Mouse (Mus musculus) lung, embryonic 14.5 days (tissue): Measurements from ENCODE around the gene Cep250. TPM values are rescaled to one million over a fixed set of nuclear protein-coding genes. Genes with fewer than 3 reads are reported as not detected.
A peak's percentile ranks its signal among the peaks of the same experiment; 100 is the strongest.
"Not testable (repeated sequence)": the region's sequence is repeated elsewhere in the genome, so short reads cannot be mapped to it uniquely, and the experiment has no call there.

Source experiments
- ATAC-seq: fragments of 200-750 bp; cut with Nextera tagmentation; 2 replicates; pipeline ENCODE4 v1.8.0; 2017; ENCODE audit warnings: mild to moderate bottlenecking, moderate TSS enrichment, moderate library complexity; ENCODE audit not compliant: insufficient read depth
- DNase-seq: peaks from one replicate; pipeline ENCODE4 v3.0.0-alpha.2; 2015
- H3K27ac ChIP-seq: fragments of 300-500 bp; sonication (generic); 2 replicates; pipeline ENCODE4 v1.5.1; 2014; ENCODE audit warnings: low read depth, mild to moderate bottlenecking, moderate library complexity
- H3K27me3 ChIP-seq: fragments of 300-500 bp; sonication (generic); 2 replicates; pipeline ENCODE4 v1.6.1; 2014; ENCODE audit warnings: low read length, control low read depth; ENCODE audit not compliant: insufficient read depth
- H3K36me3 ChIP-seq: fragments of 300-500 bp; sonication (generic); 2 replicates; pipeline ENCODE4 v1.6.1; 2014; ENCODE audit warnings: control low read depth; ENCODE audit not compliant: insufficient read depth
- H3K4me1 ChIP-seq: fragments of 300-500 bp; sonication (generic); 2 replicates; pipeline ENCODE4 v1.6.1; 2014; ENCODE audit warnings: antibody characterized with exemption, control low read depth; ENCODE audit not compliant: insufficient read depth
- H3K4me2 ChIP-seq: fragments of 300-500 bp; sonication (generic); 2 replicates; pipeline ENCODE4 v1.6.1; 2014; ENCODE audit warnings: mild to moderate bottlenecking
- H3K4me3 ChIP-seq: fragments of 300-500 bp; sonication (generic); 2 replicates; pipeline ENCODE4 v1.5.1; 2014; ENCODE audit warnings: low read depth, low read length
- H3K9ac ChIP-seq: fragments of 300-500 bp; sonication (generic); 2 replicates; pipeline ENCODE4 v1.6.1; 2014
- H3K9me3 ChIP-seq: fragments of 300-500 bp; sonication (generic); 2 replicates; pipeline ENCODE4 v1.6.1; 2016; ENCODE audit warnings: low read depth, low read length, control low read depth
- CTCF ChIP-seq: IDR thresholded peaks from 2 replicates; pipeline ENCODE4 v1.5.1; 2016; ENCODE audit warnings: antibody characterized with exemption, low read depth
- WGBS: fragments of 180-500 bp; shearing (Covaris S2); extraction: QIAGEN DNeasy Blood & Tissue Kit; methylation state at CpG from one replicate; pipeline ENCODE4 v1.1.7; 2014; 5-methylcytosine and 5-hydroxymethylcytosine counted together
- polyA plus RNA-seq: library from polyadenylated mRNA; unstranded; fragments of >200 nt; fragmentation: Nextera tagmentation; extraction: Ambion mirVana; gene quantifications from 2 replicates; pipeline ENCODE4 v1.2.1, GENCODE M21; 2014

Gene Cep250
- polyA plus RNA-seq: 23.5 and 24.6 TPM in 2 replicates

DNA sequence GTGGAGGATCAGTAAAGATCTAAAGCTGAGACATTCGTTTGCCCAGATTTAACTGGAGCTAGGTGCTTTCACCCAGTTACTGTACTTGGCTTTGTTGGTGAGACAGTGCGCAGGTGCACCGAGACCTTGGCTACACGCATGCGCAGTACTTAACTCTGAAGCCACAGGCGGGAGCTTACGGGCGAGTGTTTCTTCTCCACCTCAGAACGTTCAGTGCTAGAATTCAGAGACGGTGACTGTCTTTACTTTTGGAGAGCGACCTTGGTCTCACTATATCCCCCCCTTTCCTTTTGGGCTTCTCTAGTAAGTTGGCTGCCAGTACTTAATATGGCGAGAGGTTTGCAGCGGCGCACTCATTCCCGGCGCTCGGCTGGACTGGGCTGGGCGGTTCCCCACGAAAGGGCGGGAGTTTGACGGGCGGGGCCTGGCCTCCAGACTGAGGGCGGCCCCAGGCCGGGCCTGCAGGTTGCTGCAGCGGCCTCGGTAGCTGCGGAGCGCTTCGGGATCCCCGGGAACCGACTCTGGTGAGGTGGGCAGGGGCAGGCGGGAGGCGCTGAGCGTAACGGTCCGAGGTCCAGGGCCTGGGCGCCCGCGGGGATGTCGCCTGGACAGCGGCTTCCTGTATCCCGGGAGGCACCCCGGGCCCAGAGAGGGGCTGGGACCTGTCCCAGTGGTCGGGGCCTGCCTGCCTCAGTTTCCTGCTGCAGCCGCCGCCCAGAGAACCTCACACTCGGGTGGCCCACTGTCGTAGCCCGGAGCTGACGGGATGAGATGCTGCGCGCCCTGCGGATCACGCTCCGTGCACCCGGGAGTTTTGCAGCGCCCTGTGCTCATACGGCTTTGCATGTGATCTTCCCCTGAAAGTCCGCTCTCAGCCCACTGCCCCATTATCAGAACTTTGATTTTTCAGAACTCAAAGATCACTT, at the start of gene Cep250:
Gene Cep250 (plus strand): TSS at position 325 of the 926 bp plus-strand sequence.
- DNase-seq (peak; percentile 95), ATAC-seq (peak; percentile 98)
- Histone ChIP-seq H3K36me3 (peaks cover 4% of the 10 kb centered on the region; the same call in 1 of the 2 replicates), H3K27ac (peak within 1 kb of the TSS; percentile 85), H3K9me3 (no peaks in the 10 kb centered on the region), H3K9ac (peak within 1 kb of the TSS; percentile 94), H3K4me2 (peak within 1 kb of the TSS; percentile 78), H3K4me3 (peak within 1 kb of the TSS; percentile 94), H3K27me3 (no peaks in the 10 kb centered on the region), H3K4me1 (0 out of 2 replicates have a peak, but pooled peaks cover 7% of the 10 kb centered on the region)
- WGBS: under 1% methylated on average over 59 of the region's 59 CpGs
- no peak for TF ChIP-seq CTCF

GRCm38 (mm10) chr2:155914684-155915083, 41.6 kb upstream of the Cep250 start:
- H3K36me3 ChIP-seq: peaks cover 44% of the 10 kb centered on the region
- no peak for TF ChIP-seq CTCF

DNA sequence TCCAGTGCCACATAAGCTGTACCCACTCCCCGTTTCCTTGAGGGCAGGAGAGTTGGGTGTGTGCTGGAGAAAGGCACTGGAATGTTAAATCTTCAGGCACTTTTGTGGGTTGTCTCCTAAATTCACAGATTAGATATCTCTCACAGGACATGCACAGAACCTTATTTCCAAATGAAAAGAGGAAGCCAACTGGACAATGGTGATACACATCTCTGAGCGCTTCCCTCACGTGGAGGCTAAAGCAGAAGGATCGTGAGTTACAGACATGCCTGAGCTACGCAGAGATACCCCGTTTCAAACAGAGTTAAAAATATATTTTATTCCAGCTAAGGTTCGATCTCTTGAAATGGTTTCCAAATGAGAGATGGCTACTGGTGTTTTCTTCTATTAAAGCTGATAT, 33.1 kb upstream of the Cep250 start:
- no peak overlapping the region for H3K27ac ChIP-seq
- no peak overlapping the region for H3K4me3 ChIP-seq
- no peak for TF ChIP-seq CTCF
- no peak overlapping the region for H3K4me2 ChIP-seq
- ATAC-seq (no peak), DNase-seq (no peak)
- H3K4me1 ChIP-seq: no peaks in the 10 kb centered on the region
- no peaks in the 10 kb centered on the region for H3K9me3 ChIP-seq
- no peaks in the 10 kb centered on the region for H3K27me3 ChIP-seq
- H3K9ac ChIP-seq: no peak overlapping the region
- peaks cover 25% of the 10 kb centered on the region; the same call in 1 of the 2 replicates for H3K36me3 ChIP-seq
- 90% methylated on average over 7 of the region's 7 CpGs for WGBS

More at GRCm38 (mm10) chr2:155914684-155915083, 41.6 kb upstream of the Cep250 start:
- no peak overlapping the region for H3K27ac ChIP-seq
- no peak overlapping the region for H3K4me3 ChIP-seq
- no peak for ATAC-seq
- H3K4me2 ChIP-seq: no peak overlapping the region
- no peak for DNase-seq
- H3K9ac ChIP-seq: no peak overlapping the region
- H3K27me3 ChIP-seq: no peaks in the 10 kb centered on the region
- H3K9me3 ChIP-seq: no peaks in the 10 kb centered on the region
- H3K4me1 ChIP-seq: no peaks in the 10 kb centered on the region
- WGBS: 91% methylated on average over 6 of the region's 6 CpGs

- H3K4me1 ChIP-seq, H3K9ac ChIP-seq, DNase-seq, H3K27ac ChIP-seq, H3K4me3 ChIP-seq, H3K4me2 ChIP-seq, ATAC-seq, H3K9me3 ChIP-seq, H3K27me3 ChIP-seq: not testable (repeated sequence)
- H3K36me3 ChIP-seq: peaks cover 13% of the 10 kb centered on the region; the same call in 1 of the 2 replicates
- WGBS: 90% methylated on average over 6 of the region's 6 CpGs
Measured at GRCm38 (mm10) chr2:155925213-155925612, 31.0 kb upstream of the Cep250 start.

DNA sequence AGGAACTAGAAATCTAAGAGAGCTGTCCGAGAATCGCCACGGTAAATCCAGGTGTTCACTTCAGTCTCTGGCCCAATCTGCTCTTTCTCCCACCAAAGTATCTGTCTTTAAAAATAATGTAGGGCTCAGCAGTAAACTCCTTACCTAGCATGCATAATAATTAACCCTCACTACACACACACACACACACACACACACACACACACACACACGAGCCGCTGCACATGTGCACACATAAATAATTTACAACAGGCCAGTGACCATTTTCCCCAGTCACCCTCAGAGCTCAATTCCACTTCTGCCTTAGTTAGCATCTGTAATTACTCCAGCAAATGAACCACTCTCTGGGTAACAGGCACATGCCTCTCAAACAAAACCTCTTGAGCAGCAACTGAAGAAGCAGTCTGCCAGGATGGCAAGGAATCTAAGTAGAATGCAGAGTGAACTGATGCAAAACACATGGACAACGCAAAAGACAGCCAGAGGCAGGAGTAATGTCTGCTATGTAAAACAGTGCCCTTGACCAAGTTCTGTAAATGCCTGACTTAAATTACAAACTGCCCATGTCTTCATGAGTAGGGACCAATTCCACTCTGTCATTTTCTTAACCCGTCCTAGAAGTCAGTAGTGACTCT, 27.4 kb upstream of the Cep250 start:
- Histone ChIP-seq H3K36me3 (peaks cover 6% of the 10 kb centered on the region; the same call in 1 of the 2 replicates), H3K9me3 (no peaks in the 10 kb centered on the region), H3K27ac (no peak overlapping the region), H3K4me1 (peaks cover 5% of the 10 kb centered on the region; the same call in 1 of the 2 replicates), H3K4me3 (peak overlapping the region; percentile 72), H3K27me3 (no peaks in the 10 kb centered on the region), H3K9ac (peak overlapping the region; percentile 65; the same call in 1 of the 2 replicates), H3K4me2 (peak overlapping the region; percentile 82)
- DNase-seq: peak; percentile 13
- 71% methylated on average over 7 of the region's 7 CpGs for WGBS
- no peak for ATAC-seq
- no peak for TF ChIP-seq CTCF

- Histone ChIP-seq H3K9ac (peak within 1 kb of the TSS; percentile 65), H3K4me3 (peak within 1 kb of the TSS; percentile 72), H3K4me2 (peak within 1 kb of the TSS; percentile 82), H3K27me3 (no peaks in the 10 kb centered on the region), H3K27ac (peak within 1 kb of the TSS; percentile 87), H3K9me3 (no peaks in the 10 kb centered on the region), H3K36me3 (no peaks in the 10 kb centered on the region), H3K4me1 (peaks cover 5% of the 10 kb centered on the region; the same call in 1 of the 2 replicates)
- ATAC-seq (peak; percentile 96), DNase-seq (peak; percentile 96)
- WGBS: under 1% methylated on average over 38 of the region's 38 CpGs
- no peak for TF ChIP-seq CTCF
Measured at GRCm38 (mm10) chr2:155929531-155930442, 26.5 kb upstream of the Cep250 start, which contains the start of gene Uqcc1. Uqcc1 (minus strand) TSS chr2:155930310.
